Mouse (Mus musculus) neural tube, embryonic 14.5 days (tissue): ENCODE data around the gene Tmpo. TPM values are rescaled to one million over a fixed set of nuclear protein-coding genes. Genes with fewer than 3 reads are reported as not detected.

Source experiments
- ATAC-seq: fragments of 200-750 bp; cut with Nextera tagmentation; 2 replicates; pipeline ENCODE4 v1.8.0; 2017; ENCODE audit warnings: low read depth, mild to moderate bottlenecking, moderate TSS enrichment, moderate library complexity
- H3K27ac ChIP-seq: fragments of 300-500 bp; sonication (generic); 2 replicates; pipeline ENCODE4 v1.5.1; 2014; ENCODE audit warnings: low read depth, mild to moderate bottlenecking, control low read depth, low read length, moderate library complexity, mixed read lengths
- H3K27me3 ChIP-seq: fragments of 300-500 bp; sonication (generic); 2 replicates; pipeline ENCODE4 v1.6.1; 2014; ENCODE audit warnings: low read length; ENCODE audit not compliant: control insufficient read depth, insufficient read depth
- H3K36me3 ChIP-seq: fragments of 300-500 bp; sonication (generic); 2 replicates; pipeline ENCODE4 v1.6.1; 2014; ENCODE audit warnings: low read length, mixed read lengths; ENCODE audit not compliant: control insufficient read depth, insufficient read depth
- H3K4me1 ChIP-seq: fragments of 300-500 bp; sonication (generic); 2 replicates; pipeline ENCODE4 v1.6.1; 2014; ENCODE audit warnings: low read length; ENCODE audit not compliant: control insufficient read depth, insufficient read depth
- H3K4me2 ChIP-seq: fragments of 300-500 bp; sonication (generic); 2 replicates; pipeline ENCODE4 v1.6.1; 2014; ENCODE audit warnings: mild to moderate bottlenecking, low read depth, low read length, control low read depth
- H3K4me3 ChIP-seq: fragments of 300-500 bp; sonication (generic); 2 replicates; pipeline ENCODE4 v1.5.1; 2014; ENCODE audit warnings: low read depth, low read length, control low read depth, mixed read lengths
- H3K9ac ChIP-seq: fragments of 300-500 bp; sonication (generic); replicated peaks from 2 replicates; pipeline ENCODE4 v1.6.1; 2014; ENCODE audit warnings: low read depth, mild to moderate bottlenecking, control low read depth, low read length, mixed read lengths
- H3K9me3 ChIP-seq: fragments of 300-500 bp; sonication (generic); 2 replicates; pipeline ENCODE4 v1.6.1; 2016; ENCODE audit warnings: low read length; ENCODE audit not compliant: control insufficient read depth
- WGBS: fragments of 180-500 bp; shearing (Covaris S2); extraction: QIAGEN DNeasy Blood & Tissue Kit; methylation state at CpG from one replicate; pipeline ENCODE4 v1.1.7; 2014; 5-methylcytosine and 5-hydroxymethylcytosine counted together
- polyA plus RNA-seq: library from polyadenylated mRNA; unstranded; fragments of >200 nt; fragmentation: Nextera tagmentation; extraction: Ambion mirVana; gene quantifications from 2 replicates; pipeline ENCODE4 v1.2.1, GENCODE M21; 2014

The Tmpo gene
- polyA plus RNA-seq, result 96.1 and 117 TPM in 2 replicates

GRCm38 (mm10) chr10:91180761-91181460 lies at the start of gene Tmpo:
Tmpo (minus strand) TSS chr10:91181315.
- Histone ChIP-seq H3K36me3 (no peaks in the 10 kb centered on the region), H3K4me2 (peak within 1 kb of the TSS; percentile 42), H3K27me3 (no peaks in the 10 kb centered on the region), H3K27ac (peak within 1 kb of the TSS; percentile 96), H3K4me1 (peaks cover 10% of the 10 kb centered on the region; the same call in 1 of the 2 replicates), H3K9me3 (no peaks in the 10 kb centered on the region), H3K9ac (peak within 1 kb of the TSS; percentile 78), H3K4me3 (peak within 1 kb of the TSS; percentile 56)
- peak; percentile 3; the same call in 1 of the 2 replicates for ATAC-seq
- 10% methylated on average over 18 of the region's 18 CpGs for WGBS

- H3K9ac ChIP-seq, result no peak overlapping the region
- H3K9me3 ChIP-seq, result no peaks in the 10 kb centered on the region
- no peak overlapping the region for H3K4me2 ChIP-seq
- ATAC-seq, result no peak
- no peak overlapping the region for H3K4me3 ChIP-seq
- no peaks in the 10 kb centered on the region for H3K36me3 ChIP-seq
- H3K27me3 ChIP-seq, result no peaks in the 10 kb centered on the region
- no peak overlapping the region for H3K27ac ChIP-seq
- WGBS, result 46% methylated on average over 4 of the region's 4 CpGs
- peaks cover 20% of the 10 kb centered on the region for H3K4me1 ChIP-seq
Measured at GRCm38 (mm10) chr10:91230400-91230799, 49.3 kb upstream of the Tmpo start.

- peak; percentile 90 for ATAC-seq
- H3K4me1 ChIP-seq, result peaks cover 20% of the 10 kb centered on the region
- peak overlapping the region; percentile 69 for H3K27ac ChIP-seq
- no peaks in the 10 kb centered on the region for H3K27me3 ChIP-seq
- peak overlapping the region; percentile 41 for H3K4me2 ChIP-seq
- 0 out of 2 replicates have a peak overlapping the region, but pooled peaks have one; percentile 9 for H3K4me3 ChIP-seq
- H3K36me3 ChIP-seq, result no peaks in the 10 kb centered on the region
- peak overlapping the region; percentile 37; the same call in 1 of the 2 replicates for H3K9ac ChIP-seq
- H3K9me3 ChIP-seq, result no peaks in the 10 kb centered on the region
- 10% methylated on average over 7 of the region's 7 CpGs for WGBS
Measured at GRCm38 (mm10) chr10:91229518-91229961, 48.4 kb upstream of the Tmpo start.

DNA sequence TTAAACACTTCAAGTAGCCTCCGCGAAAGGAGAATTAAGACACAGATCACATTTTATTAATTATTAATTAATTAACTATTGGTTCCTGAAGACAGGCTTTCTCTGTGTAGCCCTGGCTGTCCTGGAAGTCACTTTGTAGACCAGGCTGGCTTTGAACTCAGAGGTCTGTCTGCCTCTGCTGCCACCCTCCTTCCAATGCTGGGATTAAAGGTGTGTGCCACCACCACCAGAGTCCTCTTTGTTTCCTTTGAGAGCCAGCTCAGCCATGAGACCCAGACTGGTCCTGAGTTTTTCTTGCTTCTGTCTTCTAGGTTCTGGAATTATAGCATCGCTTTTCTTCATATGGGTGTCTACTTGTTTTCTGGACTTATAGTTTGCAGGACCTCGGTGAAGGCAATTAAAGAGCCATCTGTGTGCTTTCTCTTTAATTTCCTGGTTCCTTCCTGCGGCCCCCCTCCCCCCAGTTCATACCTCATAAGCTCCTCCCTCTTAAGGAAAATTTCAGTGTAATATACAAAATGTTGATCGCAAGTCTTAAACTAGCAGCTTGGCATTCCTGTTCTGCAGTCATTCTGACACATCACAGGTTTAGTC lies 47.9 kb upstream of the Tmpo start:
- 58% methylated on average over 6 of the region's 6 CpGs for WGBS

DNA sequence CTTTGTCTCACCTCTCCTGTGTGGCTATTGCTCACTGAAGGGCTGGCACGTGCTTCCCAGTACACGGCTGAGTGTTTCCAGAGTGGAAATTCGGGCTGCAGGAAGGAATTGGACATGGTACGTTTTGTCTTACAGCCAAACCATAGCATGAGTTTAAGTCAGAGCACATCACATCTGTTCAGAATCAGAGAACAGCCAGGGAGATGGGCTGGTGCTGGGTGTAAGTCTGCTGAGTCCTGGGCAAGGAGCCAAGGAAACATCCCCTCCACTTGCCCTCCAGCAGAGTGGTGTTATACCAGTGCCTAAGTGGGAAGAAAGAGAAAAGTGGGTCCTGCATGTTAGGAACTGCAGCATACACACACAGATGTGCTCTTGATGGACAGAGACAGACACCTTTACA lies 45.9 kb upstream of the Tmpo start:
- ATAC-seq, result no peak
- no peaks in the 10 kb centered on the region for H3K27me3 ChIP-seq

More for the DNA sequence above, 47.9 kb upstream of the Tmpo start:
- peak overlapping the region; percentile 37; the same call in 1 of the 2 replicates for H3K9ac ChIP-seq
- peak; percentile 32; the same call in 1 of the 2 replicates for ATAC-seq
- no peak overlapping the region for H3K4me3 ChIP-seq
- H3K27ac ChIP-seq, result peak overlapping the region; percentile 69
- no peaks in the 10 kb centered on the region for H3K27me3 ChIP-seq
- peaks cover 20% of the 10 kb centered on the region for H3K4me1 ChIP-seq
- no peaks in the 10 kb centered on the region for H3K9me3 ChIP-seq
- H3K4me2 ChIP-seq, result peak overlapping the region; percentile 41
- H3K36me3 ChIP-seq, result no peaks in the 10 kb centered on the region

DNA sequence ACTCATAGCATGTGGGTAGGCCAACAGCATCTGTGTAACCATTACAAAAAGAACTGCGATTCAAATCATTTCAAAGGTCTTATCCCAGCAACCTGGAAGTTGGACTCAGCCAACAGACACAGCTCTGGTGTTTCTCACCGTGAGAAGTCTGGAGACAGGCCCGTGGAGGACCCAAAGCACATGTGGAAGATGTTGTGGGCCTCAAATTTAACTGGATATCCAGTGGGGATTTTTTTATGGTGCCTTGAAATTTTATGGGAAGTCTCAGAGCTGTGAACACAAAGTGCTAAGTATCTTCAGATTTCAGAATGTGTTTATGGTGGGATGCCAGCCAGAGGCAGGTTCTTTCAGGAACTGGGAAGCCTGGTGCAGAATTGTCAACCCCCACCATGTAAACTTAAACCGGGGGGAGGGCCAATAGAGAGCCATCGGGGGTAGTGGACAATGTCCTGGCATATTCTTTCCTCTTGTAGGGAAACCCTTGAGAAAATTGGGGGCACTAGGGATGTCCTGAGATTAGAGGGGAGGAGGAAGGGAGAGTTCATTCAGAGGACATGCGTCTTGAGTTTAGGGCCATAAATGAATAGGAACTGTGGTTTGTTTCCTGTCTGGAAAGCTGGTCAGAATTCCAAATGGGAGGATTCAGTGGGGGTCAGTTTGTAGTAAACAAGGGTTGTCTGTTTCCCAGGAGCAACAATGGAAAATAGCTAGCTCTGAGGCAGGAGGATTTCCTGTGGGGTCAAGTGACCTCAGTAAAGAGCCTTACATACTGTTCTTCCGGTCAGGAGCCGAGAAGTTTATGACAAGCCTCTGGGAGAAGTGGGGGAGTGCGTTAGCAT lies 41.5 kb upstream of the Tmpo start:
- Histone ChIP-seq H3K4me3 (no peak overlapping the region), H3K4me2 (no peak overlapping the region), H3K27me3 (no peaks in the 10 kb centered on the region), H3K9me3 (no peaks in the 10 kb centered on the region), H3K36me3 (no peaks in the 10 kb centered on the region), H3K4me1 (no peaks in the 10 kb centered on the region), H3K9ac (no peak overlapping the region), H3K27ac (no peak overlapping the region)
- ATAC-seq, result no peak
- 47% methylated on average over 9 of the region's 9 CpGs for WGBS

More for the DNA sequence above, 45.9 kb upstream of the Tmpo start:
- WGBS, result 63% methylated on average over 4 of the region's 4 CpGs
- Histone ChIP-seq H3K27ac (peak overlapping the region; percentile 28; the same call in 1 of the 2 replicates), H3K4me3 (no peak overlapping the region), H3K4me1 (peaks cover 20% of the 10 kb centered on the region), H3K9ac (no peak overlapping the region), H3K9me3 (no peaks in the 10 kb centered on the region), H3K4me2 (no peak overlapping the region), H3K36me3 (no peaks in the 10 kb centered on the region)

GRCm38 (mm10) chr10:91208899-91209667 lies 28.0 kb upstream of the Tmpo start:
- Histone ChIP-seq H3K36me3 (no peaks in the 10 kb centered on the region), H3K27me3 (no peaks in the 10 kb centered on the region), H3K27ac (no peak overlapping the region), H3K4me2 (no peak overlapping the region), H3K4me3 (no peak overlapping the region), H3K9ac (no peak overlapping the region), H3K9me3 (no peaks in the 10 kb centered on the region), H3K4me1 (0 out of 2 replicates have a peak, but pooled peaks cover 3% of the 10 kb centered on the region)
- 71% methylated on average over 11 of the region's 11 CpGs for WGBS
- no peak for ATAC-seq

DNA sequence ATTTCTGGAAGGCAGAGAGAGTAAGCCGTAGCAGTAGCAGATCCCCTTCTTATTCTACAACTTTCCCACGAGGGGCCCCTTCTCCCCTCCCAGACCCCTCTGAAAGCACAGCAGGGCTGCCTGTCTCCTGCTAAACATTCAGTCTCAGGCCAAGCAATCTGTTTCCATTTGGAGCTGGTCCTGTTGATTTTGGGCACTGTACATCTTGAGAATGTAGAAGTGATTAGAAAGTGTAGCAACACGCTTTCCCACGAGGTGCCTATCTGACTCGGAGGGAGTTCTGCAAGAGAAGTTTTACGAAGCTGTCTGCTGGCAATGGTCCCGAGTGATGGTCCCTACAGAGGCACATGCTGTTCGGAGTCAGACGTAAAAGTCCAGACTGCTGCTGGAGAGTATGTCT lies 27.3 kb upstream of the Tmpo start:
- Histone ChIP-seq H3K9me3 (no peaks in the 10 kb centered on the region), H3K36me3 (no peaks in the 10 kb centered on the region), H3K27ac (no peak overlapping the region), H3K4me1 (0 out of 2 replicates have a peak, but pooled peaks cover 3% of the 10 kb centered on the region), H3K4me2 (no peak overlapping the region), H3K4me3 (no peak overlapping the region), H3K9ac (no peak overlapping the region), H3K27me3 (no peaks in the 10 kb centered on the region)
- no peak for ATAC-seq
- 54% methylated on average over 9 of the region's 9 CpGs for WGBS
